Mouse (Mus musculus) embryonic facial prominence, embryonic 14.5 days (tissue): ENCODE measurements at regions not wholly inside any gene's neighbourhood (a gene's known extent, or its start where the extent isn't known, plus 50 kb on each side); places are given as distances from the start of the nearest gene placed in this dataset.

Source experiments
- ATAC-seq: fragments of 200-750 bp; cut with Nextera tagmentation; 2 replicates; pipeline ENCODE4 v1.8.0; 2017; ENCODE audit warnings: low read depth, moderate number of reproducible peaks, moderate TSS enrichment
- DNase-seq: peaks from one replicate; pipeline ENCODE4 v3.0.0-alpha.2; 2015; ENCODE audit warnings: low spot score
- H3K27ac ChIP-seq: fragments of 300-500 bp; sonication (generic); replicated peaks from 2 replicates; pipeline ENCODE4 v1.5.1; 2014; ENCODE audit warnings: low read depth, mild to moderate bottlenecking, low read length, moderate library complexity
- H3K27me3 ChIP-seq: fragments of 300-500 bp; sonication (generic); replicated peaks from 2 replicates; pipeline ENCODE4 v1.6.1; 2014; ENCODE audit warnings: low read length; ENCODE audit not compliant: control insufficient read depth, insufficient read depth
- H3K36me3 ChIP-seq: fragments of 300-500 bp; sonication (generic); 2 replicates; pipeline ENCODE4 v1.6.1; 2014; ENCODE audit warnings: low read length, mixed read lengths; ENCODE audit not compliant: control insufficient read depth, insufficient read depth
- H3K4me1 ChIP-seq: fragments of 300-500 bp; sonication (generic); 2 replicates; pipeline ENCODE4 v1.6.1; 2014; ENCODE audit warnings: antibody characterized with exemption, low read length; ENCODE audit not compliant: control insufficient read depth, insufficient read depth
- H3K4me2 ChIP-seq: fragments of 300-500 bp; sonication (generic); 2 replicates; pipeline ENCODE4 v1.6.1; 2014; ENCODE audit warnings: low read depth, mild to moderate bottlenecking, low read length, moderate library complexity, mixed read lengths
- H3K4me3 ChIP-seq: fragments of 300-500 bp; sonication (generic); 2 replicates; pipeline ENCODE4 v1.5.1; 2014; ENCODE audit warnings: low read depth, mild to moderate bottlenecking, low read length
- H3K9ac ChIP-seq: fragments of 300-500 bp; sonication (generic); 2 replicates; pipeline ENCODE4 v1.6.1; 2014; ENCODE audit warnings: low read depth, mild to moderate bottlenecking, low read length, moderate library complexity, mixed read lengths
- H3K9me3 ChIP-seq: fragments of 300-500 bp; sonication (generic); 2 replicates; pipeline ENCODE4 v1.6.1; 2016; ENCODE audit warnings: low read length; ENCODE audit not compliant: control insufficient read depth
- WGBS: fragments of 180-500 bp; shearing (Covaris S2); extraction: QIAGEN DNeasy Blood & Tissue Kit; methylation state at CpG from one replicate; pipeline ENCODE4 v1.1.7; 2014; 5-methylcytosine and 5-hydroxymethylcytosine counted together

DNA sequence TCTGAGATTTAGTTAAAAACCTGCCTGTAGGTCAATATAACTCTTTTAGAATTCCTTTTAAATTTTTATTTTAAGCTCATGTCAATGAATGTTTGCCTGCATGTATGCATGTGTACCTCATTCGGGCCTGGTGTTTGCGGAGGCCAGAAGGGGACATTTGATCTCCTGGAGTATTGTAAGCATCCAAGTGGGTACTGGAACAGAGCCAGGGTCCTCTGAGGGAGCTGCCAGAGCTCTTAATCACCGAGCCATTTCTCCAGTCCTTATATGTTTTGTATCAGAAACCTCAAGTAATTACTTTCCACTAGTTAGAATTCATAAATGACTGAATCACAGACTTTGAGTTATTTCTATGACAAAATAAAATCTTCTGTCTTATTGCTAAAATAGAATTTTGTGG, 152.0 kb downstream of the Cdca7 start:
- Histone ChIP-seq H3K9me3 (no peaks in the 10 kb centered on the region), H3K4me3 (no peak overlapping the region), H3K4me1 (peaks cover 26% of the 10 kb centered on the region), H3K27ac (peak overlapping the region; percentile 3; the same call in 1 of the 2 replicates), H3K27me3 (no peaks in the 10 kb centered on the region), H3K4me2 (no peak overlapping the region), H3K9ac (no peak overlapping the region), H3K36me3 (no peaks in the 10 kb centered on the region)
- ATAC-seq (no peak), DNase-seq (peak; percentile 78)
- WGBS: 23% methylated on average over 3 of the region's 3 CpGs

DNA sequence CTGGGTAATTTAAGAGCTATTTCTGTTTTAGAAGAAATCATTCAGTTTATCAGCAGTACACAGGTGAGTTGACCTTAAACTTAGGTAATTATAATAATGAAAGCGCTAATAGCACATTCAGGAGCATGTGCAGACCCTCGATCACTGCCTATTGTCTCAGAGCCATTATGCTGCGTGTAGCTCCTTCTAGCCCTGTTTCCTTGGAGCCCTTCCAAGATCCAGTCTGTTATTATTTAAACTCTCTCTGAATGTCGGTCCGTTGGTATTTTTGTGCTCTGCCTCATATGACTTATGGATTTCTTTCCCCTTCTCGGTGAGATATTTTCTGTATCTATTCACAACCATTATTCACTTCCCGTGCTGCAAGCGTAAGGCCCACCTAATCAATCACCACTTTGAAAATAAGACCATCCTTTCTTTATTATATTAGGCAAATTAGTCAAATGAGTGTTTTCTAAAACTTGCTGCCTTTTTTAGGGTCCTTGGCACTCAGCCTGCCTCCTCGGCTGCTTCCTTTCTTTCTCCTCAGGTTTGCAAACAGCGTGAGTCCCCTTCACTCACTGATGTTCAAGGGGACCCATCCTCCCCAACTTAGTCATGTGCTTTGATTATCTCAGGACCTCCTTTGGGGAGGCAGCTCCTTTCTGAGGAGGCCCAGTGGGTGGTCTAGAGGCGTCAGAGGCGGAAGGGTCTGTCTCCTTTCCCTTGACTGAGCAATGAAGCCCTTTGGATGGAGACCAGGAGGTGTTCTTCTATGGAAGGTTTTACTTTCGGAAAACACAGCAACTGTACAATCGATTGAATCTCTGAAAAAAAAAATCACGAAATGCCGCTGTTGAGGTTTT, 152.9 kb downstream of the Cdca7 start:
- Histone ChIP-seq H3K36me3 (no peaks in the 10 kb centered on the region), H3K27me3 (no peaks in the 10 kb centered on the region), H3K4me3 (no peak overlapping the region), H3K9ac (peak overlapping the region; percentile 15), H3K27ac (peak overlapping the region; percentile 80), H3K9me3 (0 out of 2 replicates have a peak, but pooled peaks cover 5% of the 10 kb centered on the region), H3K4me2 (peak overlapping the region; percentile 26), H3K4me1 (peaks cover 26% of the 10 kb centered on the region)
- ATAC-seq (no peak), DNase-seq (peak; percentile 88)
- 36% methylated on average over 16 of the region's 16 CpGs for WGBS

DNA sequence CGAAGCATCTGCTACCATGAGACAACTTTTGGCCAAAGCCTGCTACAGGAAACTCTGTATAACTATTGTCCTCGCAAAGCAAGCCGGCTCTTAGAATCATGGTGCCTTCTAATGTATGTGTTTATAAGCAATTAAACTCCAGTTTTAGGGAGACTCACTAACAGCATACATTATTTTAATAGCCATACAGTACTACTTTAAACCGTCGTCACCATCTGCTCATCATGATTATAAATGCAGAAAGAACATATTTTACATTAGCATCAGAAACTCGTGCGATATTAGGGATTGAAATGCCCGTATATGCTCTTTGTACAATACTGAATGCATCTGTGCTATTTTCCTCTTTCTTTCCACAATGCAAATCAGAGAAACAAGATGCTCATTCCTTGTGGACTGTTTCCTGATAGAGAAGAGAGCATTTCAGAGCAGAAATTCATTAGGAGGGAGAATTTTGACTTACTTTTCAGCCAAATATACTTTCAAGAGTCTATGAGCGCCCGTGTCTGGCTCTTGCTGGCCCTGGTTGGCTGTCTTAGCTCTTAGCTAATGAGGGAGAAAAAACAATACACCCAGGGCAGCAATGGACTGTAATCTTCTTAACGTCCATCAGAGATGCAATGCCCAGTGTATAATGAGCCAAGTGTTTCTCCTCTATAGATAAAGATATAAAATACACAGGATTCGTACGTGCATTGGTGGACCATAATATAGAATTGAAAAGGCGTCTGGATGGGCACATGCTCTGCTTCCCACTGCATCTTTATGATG, 153.9 kb downstream of the Cdca7 start:
- H3K36me3 ChIP-seq: no peaks in the 10 kb centered on the region
- H3K4me3 ChIP-seq: no peak overlapping the region
- H3K27ac ChIP-seq: peak overlapping the region; percentile 80; the same call in 1 of the 2 replicates
- 78% methylated on average over 14 of the region's 14 CpGs for WGBS
- H3K27me3 ChIP-seq: no peaks in the 10 kb centered on the region
- ATAC-seq (no peak), DNase-seq (no peak)
- 0 out of 2 replicates have a peak, but pooled peaks cover 7% of the 10 kb centered on the region for H3K9me3 ChIP-seq
- H3K9ac ChIP-seq: no peak overlapping the region
- H3K4me1 ChIP-seq: peaks cover 26% of the 10 kb centered on the region
- 0 out of 2 replicates have a peak overlapping the region, but pooled peaks have one; percentile 26 for H3K4me2 ChIP-seq

DNA sequence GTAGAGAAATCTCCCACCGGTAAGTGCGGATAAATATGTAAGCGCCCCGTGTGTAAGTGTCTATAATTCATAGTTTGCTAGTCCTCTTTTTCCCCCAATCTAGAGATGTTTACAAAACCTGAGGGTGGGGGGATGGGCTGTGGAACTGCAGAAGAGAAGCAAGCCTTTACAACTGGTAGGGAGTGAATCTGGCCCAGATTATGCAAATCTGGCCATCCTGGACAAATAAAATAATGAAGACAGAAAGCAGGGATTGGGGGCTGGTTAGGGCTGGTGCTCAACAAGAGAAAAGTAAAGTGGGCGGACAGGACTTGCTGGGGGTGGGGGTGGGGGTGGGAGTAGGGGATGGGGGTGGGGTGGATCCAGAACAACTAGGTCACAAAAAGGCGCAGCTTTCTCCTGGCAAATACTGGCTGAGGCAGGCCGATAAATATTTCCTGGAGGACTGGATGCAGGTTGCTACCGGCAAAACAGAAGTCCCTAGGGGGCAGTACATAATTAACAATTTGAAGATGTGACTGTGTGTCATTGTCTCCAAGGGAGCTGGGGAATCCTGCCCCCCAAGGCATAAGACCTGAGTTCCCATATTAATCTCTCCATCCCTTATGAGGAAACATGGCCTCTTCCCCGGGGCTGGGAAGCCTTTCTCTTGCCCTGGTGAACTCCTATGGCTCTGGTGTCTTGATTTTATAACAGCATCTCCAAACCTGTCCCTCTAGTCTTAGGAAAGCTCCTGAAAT, 162.1 kb downstream of the Cdca7 start:
- H3K9ac ChIP-seq: no peak overlapping the region
- no peak overlapping the region for H3K4me3 ChIP-seq
- H3K9me3 ChIP-seq: 0 out of 2 replicates have a peak, but pooled peaks cover 7% of the 10 kb centered on the region
- H3K27me3 ChIP-seq: no peaks in the 10 kb centered on the region
- DNase-seq: peak; percentile 69
- no peak overlapping the region for H3K27ac ChIP-seq
- no peak overlapping the region for H3K4me2 ChIP-seq
- peaks cover 4% of the 10 kb centered on the region; the same call in 1 of the 2 replicates for H3K4me1 ChIP-seq
- WGBS: 51% methylated on average over 9 of the region's 9 CpGs
- H3K36me3 ChIP-seq: no peaks in the 10 kb centered on the region
- ATAC-seq: peak; percentile 57

DNA sequence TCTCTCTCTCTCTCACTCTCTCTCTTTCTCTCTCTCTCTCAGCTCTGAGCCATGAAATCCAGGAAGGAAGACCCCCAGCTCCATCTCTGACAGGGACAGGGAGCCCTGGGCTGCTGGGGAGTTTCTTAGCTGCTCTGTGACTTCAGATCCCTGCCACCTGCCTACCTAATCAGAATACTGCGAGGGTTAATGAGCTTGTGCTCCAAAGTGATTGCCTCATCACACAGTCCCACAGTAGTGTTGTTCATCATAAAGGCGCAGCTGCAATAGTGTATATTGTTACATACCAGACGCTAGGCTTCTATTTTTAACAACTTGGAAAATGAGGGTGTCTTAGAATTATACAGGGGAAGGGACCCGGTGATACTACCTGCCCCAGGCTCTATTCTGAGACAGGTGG, 163.1 kb downstream of the Cdca7 start:
- 47% methylated on average over 4 of the region's 4 CpGs for WGBS
- Histone ChIP-seq H3K4me3 (no peak overlapping the region), H3K36me3 (no peaks in the 10 kb centered on the region), H3K4me1 (peaks cover 4% of the 10 kb centered on the region; the same call in 1 of the 2 replicates), H3K27me3 (no peaks in the 10 kb centered on the region), H3K9me3 (no peaks in the 10 kb centered on the region), H3K4me2 (no peak overlapping the region), H3K27ac (no peak overlapping the region), H3K9ac (no peak overlapping the region)
- DNase-seq: peak; percentile 55
- peak; percentile 62; the same call in 1 of the 2 replicates for ATAC-seq

DNA sequence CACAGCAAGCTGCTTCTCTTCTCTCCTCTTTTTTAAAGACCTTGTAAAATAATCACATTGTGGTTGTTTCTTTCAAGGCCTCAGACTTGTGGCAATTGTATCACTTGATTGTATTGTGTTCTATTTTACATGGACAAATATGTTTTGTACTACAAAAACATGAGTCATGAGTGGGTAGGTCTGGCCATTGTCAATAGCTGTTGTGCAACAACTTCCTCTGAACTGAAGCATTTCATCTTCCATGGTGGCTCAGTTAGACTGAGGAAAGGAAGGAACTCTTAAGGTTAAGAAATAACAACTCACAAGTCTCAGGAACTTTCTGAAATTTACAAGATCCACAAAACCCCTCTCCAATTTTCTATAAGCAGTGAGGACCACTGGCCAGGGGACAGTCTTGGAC, 165.3 kb downstream of the Cdca7 start:
- Histone ChIP-seq H3K9me3 (no peaks in the 10 kb centered on the region), H3K4me2 (no peak overlapping the region), H3K4me1 (peaks cover 4% of the 10 kb centered on the region; the same call in 1 of the 2 replicates), H3K27ac (no peak overlapping the region), H3K27me3 (no peaks in the 10 kb centered on the region), H3K9ac (no peak overlapping the region), H3K36me3 (no peaks in the 10 kb centered on the region), H3K4me3 (no peak overlapping the region)
- ATAC-seq (no peak), DNase-seq (no peak)

DNA sequence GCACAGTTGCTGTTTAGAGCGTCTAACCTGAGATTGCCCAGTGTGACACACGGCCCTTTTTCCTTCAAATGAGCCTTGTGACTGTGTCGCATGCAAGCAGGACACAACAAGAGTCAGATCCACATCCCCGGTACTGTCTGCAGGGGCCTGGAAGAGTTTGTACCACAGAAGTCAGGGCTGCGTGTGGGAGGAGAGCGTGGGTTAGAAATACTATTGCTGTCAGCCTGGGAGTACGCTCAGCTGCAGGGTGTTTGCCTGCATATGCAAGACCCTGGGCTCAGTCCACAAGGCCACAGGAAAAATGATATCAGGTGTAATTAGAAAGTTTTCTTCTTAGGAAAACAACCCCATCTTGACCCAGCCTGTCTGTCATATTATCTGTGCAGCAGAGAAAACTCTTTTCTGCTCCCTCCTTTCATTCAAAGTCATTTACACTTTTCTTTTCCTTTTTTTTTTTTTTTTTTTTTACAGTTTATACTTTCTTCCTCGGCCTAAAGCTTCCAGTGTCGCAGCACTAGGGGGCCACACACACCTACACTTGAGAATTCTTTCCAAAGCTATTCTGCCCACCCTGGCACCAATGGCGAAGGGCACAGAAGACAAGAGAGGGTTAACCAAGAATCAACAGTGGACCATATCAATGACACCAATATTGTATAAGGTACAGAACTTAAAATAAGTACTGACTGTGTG, 168.3 kb downstream of the Cdca7 start:
- H3K27ac ChIP-seq: no peak overlapping the region
- 74% methylated on average over 10 of the region's 10 CpGs for WGBS
- H3K4me2 ChIP-seq: no peak overlapping the region
- H3K9me3 ChIP-seq: no peaks in the 10 kb centered on the region
- no peak overlapping the region for H3K9ac ChIP-seq
- no peaks in the 10 kb centered on the region for H3K36me3 ChIP-seq
- no peak overlapping the region for H3K4me3 ChIP-seq
- ATAC-seq (no peak), DNase-seq (no peak)
- peaks cover 9% of the 10 kb centered on the region; the same call in 1 of the 2 replicates for H3K4me1 ChIP-seq
- H3K27me3 ChIP-seq: no peaks in the 10 kb centered on the region

DNA sequence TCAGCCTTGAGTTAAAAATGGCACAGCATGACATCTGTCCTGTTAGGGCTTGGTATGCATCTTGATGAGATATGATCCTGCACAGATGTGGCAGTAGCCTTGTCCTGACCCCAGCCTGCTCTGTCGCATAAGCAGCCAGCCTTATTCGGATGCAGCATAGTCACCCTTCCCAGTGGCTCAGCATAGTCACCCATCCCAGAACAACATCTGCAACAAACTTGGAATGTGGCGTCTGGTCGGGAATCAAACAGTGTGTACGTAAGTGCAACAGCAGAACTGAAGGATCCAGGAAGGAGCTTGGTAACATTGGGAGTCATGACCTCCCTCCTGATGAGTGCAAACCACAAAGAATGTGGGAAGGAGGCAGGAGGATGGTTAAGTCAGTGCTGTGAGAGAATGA, 171.7 kb downstream of the Cdca7 start:
- Histone ChIP-seq H3K9me3 (no peaks in the 10 kb centered on the region), H3K27ac (no peak overlapping the region), H3K4me3 (no peak overlapping the region), H3K9ac (no peak overlapping the region), H3K27me3 (no peaks in the 10 kb centered on the region), H3K4me2 (no peak overlapping the region), H3K4me1 (peaks cover 9% of the 10 kb centered on the region; the same call in 1 of the 2 replicates), H3K36me3 (no peaks in the 10 kb centered on the region)
- 31% methylated on average over 5 of the region's 5 CpGs for WGBS
- ATAC-seq (peak; percentile 44; the same call in 1 of the 2 replicates), DNase-seq (peak; percentile 27)
